Mouse (Mus musculus) lung, adult 2 months (tissue): ENCODE measurements around the gene Gpr83.

ENCODE experiments used
- CTCF ChIP-seq: fragments of 200-500 bp; IDR thresholded peaks from 2 replicates; pipeline ENCODE4 v1.5.1; 2011; ENCODE audit warnings: mild to moderate bottlenecking, low read length, control low read depth; ENCODE audit not compliant: insufficient read depth
- POLR2A ChIP-seq: fragments of 200-500 bp; IDR thresholded peaks from 2 replicates; pipeline ENCODE4 v1.6.1; 2011; ENCODE audit warnings: low read depth, mild to moderate bottlenecking, control low read depth, low read length, borderline replicate concordance; ENCODE audit errors: extremely low read depth

DNA sequence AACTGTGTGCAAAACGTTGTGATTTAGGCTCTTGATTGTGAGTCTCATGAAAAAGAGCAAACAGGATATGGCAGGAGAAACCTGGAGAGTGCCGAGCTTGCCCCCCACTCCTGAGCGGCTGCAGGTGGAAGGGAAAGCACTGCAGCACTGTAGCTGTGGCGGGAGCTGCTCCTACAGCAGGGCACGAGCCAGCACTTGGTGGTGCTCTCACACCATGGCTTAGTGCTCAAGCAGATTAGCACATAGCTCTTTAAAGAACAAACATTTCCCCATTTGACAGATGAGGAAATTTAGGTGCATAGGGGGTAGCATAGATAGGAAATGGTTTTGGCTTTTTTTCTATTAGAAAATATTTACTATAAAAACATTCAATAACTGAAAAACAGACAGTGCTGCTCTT lies 28.0 kb upstream of the Gpr83 start:
- TF ChIP-seq POLR2A (no peak), CTCF (no peak)
